Mouse (Mus musculus) stomach, embryonic 14.5 days (tissue): ENCODE data around the gene Olfr688. TPM values are rescaled to one million over a fixed set of nuclear protein-coding genes. Genes with fewer than 3 reads are reported as not detected.

Experiments
- ATAC-seq: fragments of 200-750 bp; cut with Nextera tagmentation; 2 replicates; pipeline ENCODE4 v1.8.0; 2017; ENCODE audit warnings: low read depth, moderate TSS enrichment; ENCODE audit not compliant: insufficient number of reproducible peaks, insufficient read depth, low FRiP score
- H3K27ac ChIP-seq: fragments of 300-500 bp; sonication (generic); 2 replicates; pipeline ENCODE4 v1.5.1; 2014; ENCODE audit warnings: mild to moderate bottlenecking, low read length, moderate library complexity, mixed read lengths
- H3K27me3 ChIP-seq: fragments of 300-500 bp; sonication (generic); 2 replicates; pipeline ENCODE4 v1.6.1; 2014; ENCODE audit warnings: low read length, control low read depth, mixed read lengths; ENCODE audit not compliant: control insufficient read depth, insufficient read depth
- H3K36me3 ChIP-seq: fragments of 300-500 bp; sonication (generic); 2 replicates; pipeline ENCODE4 v1.6.1; 2014; ENCODE audit warnings: mild to moderate bottlenecking, control low read depth, low read length, moderate library complexity, mixed read lengths; ENCODE audit not compliant: control insufficient read depth, insufficient read depth
- H3K4me1 ChIP-seq: fragments of 300-500 bp; sonication (generic); 2 replicates; pipeline ENCODE4 v1.6.1; 2014; ENCODE audit warnings: low read length, control low read depth, mixed read lengths; ENCODE audit not compliant: control insufficient read depth, insufficient read depth
- H3K4me2 ChIP-seq: fragments of 300-500 bp; sonication (generic); replicated peaks from 2 replicates; pipeline ENCODE4 v1.6.1; 2014; ENCODE audit warnings: low read depth, low read length, control low read depth
- H3K4me3 ChIP-seq: fragments of 300-500 bp; sonication (generic); 2 replicates; pipeline ENCODE4 v1.5.1; 2014; ENCODE audit warnings: low read depth, low read length, control low read depth
- H3K9ac ChIP-seq: fragments of 300-500 bp; sonication (generic); replicated peaks from 2 replicates; pipeline ENCODE4 v1.6.1; 2014; ENCODE audit warnings: low read depth, mild to moderate bottlenecking, control low read depth, low read length, moderate library complexity, mixed read lengths
- H3K9me3 ChIP-seq: fragments of 300-500 bp; sonication (generic); 2 replicates; pipeline ENCODE4 v1.6.1; 2016; ENCODE audit warnings: low read depth, low read length, control low read depth; ENCODE audit not compliant: control insufficient read depth
- WGBS: fragments of 180-500 bp; shearing (Covaris S2); extraction: QIAGEN DNeasy Blood & Tissue Kit; methylation state at CpG from one replicate; pipeline ENCODE4 v1.1.7; 2014; 5-methylcytosine and 5-hydroxymethylcytosine counted together
- polyA plus RNA-seq: library from polyadenylated mRNA; unstranded; fragments of >200 nt; fragmentation: Nextera tagmentation; extraction: Ambion mirVana; gene quantifications from 2 replicates; pipeline ENCODE4 v1.2.1, GENCODE M21; 2014

Gene Olfr688
- not detected in 2 replicates for polyA plus RNA-seq

- ATAC-seq, result no peak
- no peak within 1 kb of the TSS for H3K4me3 ChIP-seq
- no peaks in the 10 kb centered on the region for H3K4me1 ChIP-seq
- H3K27me3 ChIP-seq, result no peaks in the 10 kb centered on the region
- no peaks in the 10 kb centered on the region for H3K9me3 ChIP-seq
- H3K27ac ChIP-seq, result no peak within 1 kb of the TSS
- no peak within 1 kb of the TSS for H3K9ac ChIP-seq
- H3K36me3 ChIP-seq, result no peaks in the 10 kb centered on the region
- H3K4me2 ChIP-seq, result no peak within 1 kb of the TSS
- 77% methylated on average over 6 of the region's 6 CpGs for WGBS
These were observed at the start of gene Olfr688 for GRCm38 (mm10) chr7:105287795-105288194. Gene Olfr688 (plus strand): TSS chr7:105288095.

- 76% methylated on average over 3 of the region's 3 CpGs for WGBS
- H3K36me3 ChIP-seq, result no peaks in the 10 kb centered on the region
- ATAC-seq, result no peak
- no peaks in the 10 kb centered on the region for H3K4me1 ChIP-seq
- H3K9ac ChIP-seq, result no peak overlapping the region
- no peak overlapping the region for H3K27ac ChIP-seq
- no peak overlapping the region for H3K4me3 ChIP-seq
- H3K4me2 ChIP-seq, result no peak overlapping the region
- H3K27me3 ChIP-seq, result no peaks in the 10 kb centered on the region
- H3K9me3 ChIP-seq, result no peaks in the 10 kb centered on the region
These were observed 40.2 kb upstream of the Olfr688 start for GRCm38 (mm10) chr7:105247671-105248070.

- ATAC-seq, result no peak
- Histone ChIP-seq H3K9ac (no peak overlapping the region), H3K27me3 (no peaks in the 10 kb centered on the region), H3K4me2 (no peak overlapping the region), H3K9me3 (no peaks in the 10 kb centered on the region), H3K27ac (no peak overlapping the region), H3K36me3 (no peaks in the 10 kb centered on the region), H3K4me3 (no peak overlapping the region), H3K4me1 (no peaks in the 10 kb centered on the region)
- 45% methylated on average over 1 of the region's 1 CpGs for WGBS
These were observed 39.7 kb upstream of the Olfr688 start for GRCm38 (mm10) chr7:105248197-105248596.

- Histone ChIP-seq H3K9ac (no peak overlapping the region), H3K4me3 (no peak overlapping the region), H3K36me3 (no peaks in the 10 kb centered on the region), H3K27ac (no peak overlapping the region), H3K4me1 (no peaks in the 10 kb centered on the region), H3K4me2 (no peak overlapping the region), H3K27me3 (no peaks in the 10 kb centered on the region), H3K9me3 (no peaks in the 10 kb centered on the region)
- no peak for ATAC-seq
- 65% methylated on average over 5 of the region's 5 CpGs for WGBS
These were observed 31.2 kb upstream of the Olfr688 start for GRCm38 (mm10) chr7:105256656-105257055.

- Histone ChIP-seq H3K36me3 (no peaks in the 10 kb centered on the region), H3K4me3 (no peak overlapping the region), H3K27ac (no peak overlapping the region), H3K27me3 (no peaks in the 10 kb centered on the region), H3K4me2 (no peak overlapping the region), H3K4me1 (no peaks in the 10 kb centered on the region), H3K9me3 (no peaks in the 10 kb centered on the region), H3K9ac (no peak overlapping the region)
- ATAC-seq, result no peak
- WGBS, result 60% methylated on average over 7 of the region's 7 CpGs
These were observed 15.5 kb upstream of the Olfr688 start for GRCm38 (mm10) chr7:105272426-105272825.

GRCm38 (mm10) chr7:105290051-105290450, 2.2 kb downstream of the Olfr688 start:
- ATAC-seq, result no peak

GRCm38 (mm10) chr7:105310865-105311264, 23.0 kb downstream of the Olfr688 start, which contains the start of gene Olfr689:
Gene Olfr689 (plus strand): TSS chr7:105311165.
- no peak within 1 kb of the TSS for H3K27ac ChIP-seq
- no peak for ATAC-seq
- 81% methylated on average over 1 of the region's 1 CpGs for WGBS
- H3K4me3 ChIP-seq, result no peak within 1 kb of the TSS
- H3K9me3 ChIP-seq, result no peaks in the 10 kb centered on the region
- no peaks in the 10 kb centered on the region for H3K4me1 ChIP-seq
- no peak within 1 kb of the TSS for H3K4me2 ChIP-seq
- H3K9ac ChIP-seq, result no peak within 1 kb of the TSS
- no peaks in the 10 kb centered on the region for H3K36me3 ChIP-seq
- no peaks in the 10 kb centered on the region for H3K27me3 ChIP-seq

More at GRCm38 (mm10) chr7:105290051-105290450, 2.2 kb downstream of the Olfr688 start:
- Histone ChIP-seq H3K36me3 (no peaks in the 10 kb centered on the region), H3K9me3 (no peaks in the 10 kb centered on the region), H3K27ac (no peak overlapping the region), H3K27me3 (no peaks in the 10 kb centered on the region), H3K4me2 (no peak overlapping the region), H3K9ac (no peak overlapping the region), H3K4me1 (no peaks in the 10 kb centered on the region), H3K4me3 (no peak overlapping the region)

GRCm38 (mm10) chr7:105325302-105325701, 37.4 kb downstream of the Olfr688 start:
- Histone ChIP-seq H3K4me3 (no peak overlapping the region), H3K4me2 (no peak overlapping the region), H3K27me3 (no peaks in the 10 kb centered on the region), H3K27ac (no peak overlapping the region), H3K9ac (no peak overlapping the region), H3K9me3 (no peaks in the 10 kb centered on the region), H3K4me1 (no peaks in the 10 kb centered on the region), H3K36me3 (no peaks in the 10 kb centered on the region)
- WGBS, result 67% methylated on average over 2 of the region's 2 CpGs
- ATAC-seq, result no peak

GRCm38 (mm10) chr7:105334004-105334403, 46.1 kb downstream of the Olfr688 start, which contains the start of gene Olfr690:
Gene Olfr690 (minus strand): TSS chr7:105334104.
- H3K4me1 ChIP-seq, result no peaks in the 10 kb centered on the region
- WGBS, result 82% methylated on average over 1 of the region's 1 CpGs
- ATAC-seq, result no peak
- H3K4me3 ChIP-seq, result no peak within 1 kb of the TSS
- no peaks in the 10 kb centered on the region for H3K9me3 ChIP-seq
- H3K36me3 ChIP-seq, result no peaks in the 10 kb centered on the region
- H3K27me3 ChIP-seq, result no peaks in the 10 kb centered on the region
- H3K4me2 ChIP-seq, result no peak within 1 kb of the TSS
- H3K27ac ChIP-seq, result no peak within 1 kb of the TSS
- no peak within 1 kb of the TSS for H3K9ac ChIP-seq
